Mouse (Mus musculus): ENCODE data around the gene Tmem56.

DNA sequence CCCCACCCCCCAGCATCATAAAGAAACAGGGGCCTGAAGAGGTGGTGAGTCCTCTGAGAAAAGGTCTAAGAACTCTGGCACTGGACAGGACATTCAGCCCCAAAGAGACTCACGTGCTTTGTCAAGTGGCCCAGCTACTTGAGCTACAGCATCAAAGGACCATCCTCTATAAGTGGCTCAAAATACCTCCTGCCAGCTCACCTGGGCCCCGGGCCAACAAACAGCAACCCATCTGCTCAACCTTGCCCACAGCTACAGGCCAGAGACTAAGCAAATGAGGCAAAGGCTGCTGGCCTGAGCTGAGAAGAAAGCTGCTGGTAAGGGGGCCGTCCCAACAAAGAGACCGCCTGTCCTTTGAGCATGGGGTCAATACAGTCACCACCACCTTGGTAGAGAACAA, 5.3 kb downstream of the Tmem56 start:
- no peak for TF ChIP-seq CHD2 (IDR thresholded peaks at IDR 0.05; ENCODE audit: low read depth, low read length)
- no peak for TF ChIP-seq MAFK (IDR thresholded peaks at IDR 0.05; ENCODE audit: insufficient read depth, low read depth, low read length)
- TF ChIP-seq ZNF384 (IDR thresholded peaks at IDR 0.05; ENCODE audit: low read depth, low read length) = no peak
- no peak for TF ChIP-seq ZC3H11A (IDR thresholded peaks at IDR 0.05; ENCODE audit: borderline replicate concordance, low read depth, low read length)
- TF ChIP-seq HCFC1 (IDR thresholded peaks at IDR 0.05; ENCODE audit: borderline replicate concordance, insufficient read depth, low read length) = no peak

All from ES-E14 (cell line).